Mouse (Mus musculus) cerebellum, adult 2 months (tissue): ENCODE results near the gene Gm17402.

Experiments used
- CTCF ChIP-seq: fragments of 200-500 bp; IDR thresholded peaks from 2 replicates; pipeline ENCODE4 v1.5.1; 2011; ENCODE audit warnings: low read depth, mild to moderate bottlenecking, control low read depth, low read length, moderate library complexity, borderline replicate concordance; ENCODE audit not compliant: insufficient read depth
- POLR2A ChIP-seq: fragments of 200-500 bp; IDR thresholded peaks from 2 replicates; pipeline ENCODE4 v1.6.1; 2011; ENCODE audit warnings: low read length, control low read depth, borderline replicate concordance; ENCODE audit not compliant: insufficient read depth

- no peak for TF ChIP-seq CTCF
- TF ChIP-seq POLR2A: no peak
These were observed 5.4 kb downstream of the Gm17402 start for GRCm38 (mm10) chr3:67369407-67370079.
